Mouse (Mus musculus) urinary bladder, postnatal 14 days (tissue): ENCODE data around the gene Mettl26.

ENCODE experiments used
- DNase-seq: peaks from one replicate; pipeline ENCODE4 v3.0.0; 2021; ENCODE audit warnings: low spot score

The Mettl26 gene

DNA sequence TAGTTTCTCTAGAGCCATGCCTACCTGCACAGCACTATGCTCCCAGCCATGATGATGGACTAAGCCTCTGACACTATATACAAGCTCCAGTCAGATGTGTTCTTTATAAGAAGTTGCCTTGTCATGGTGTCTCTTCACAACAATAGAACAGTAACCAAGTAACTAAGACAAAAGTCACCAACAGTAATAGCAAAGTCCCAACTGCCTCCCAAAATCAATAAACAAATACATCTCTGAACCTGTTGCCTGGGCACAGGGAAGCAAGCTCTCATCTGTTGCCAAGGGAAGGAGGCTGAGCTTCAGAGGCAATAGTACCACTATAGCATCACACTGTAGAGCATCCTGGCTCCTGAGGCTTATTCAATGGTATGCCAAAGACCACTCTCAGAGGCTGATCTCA, 11.9 kb downstream of the Mettl26 start:
- no peak for DNase-seq

DNA sequence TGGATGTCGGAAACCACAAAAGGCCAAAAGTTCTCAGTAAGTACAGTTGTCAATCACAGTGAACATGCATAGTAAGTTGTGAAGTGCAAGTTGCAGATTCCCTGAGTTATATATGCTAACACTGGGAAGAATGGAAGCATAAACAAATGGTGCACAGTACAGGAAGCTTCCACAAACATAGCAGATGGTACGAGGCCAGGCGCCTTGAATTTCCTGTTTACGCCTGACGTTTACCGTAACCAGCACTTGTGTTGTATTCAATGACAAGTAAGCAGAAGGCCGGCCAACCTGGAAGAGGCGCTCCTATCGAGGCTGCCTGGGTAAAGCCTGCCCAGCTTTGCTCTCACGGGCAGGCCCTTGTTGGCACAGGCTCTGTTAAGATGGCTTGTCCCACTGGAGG, 12.6 kb downstream of the Mettl26 start:
- DNase-seq, result no peak

DNA sequence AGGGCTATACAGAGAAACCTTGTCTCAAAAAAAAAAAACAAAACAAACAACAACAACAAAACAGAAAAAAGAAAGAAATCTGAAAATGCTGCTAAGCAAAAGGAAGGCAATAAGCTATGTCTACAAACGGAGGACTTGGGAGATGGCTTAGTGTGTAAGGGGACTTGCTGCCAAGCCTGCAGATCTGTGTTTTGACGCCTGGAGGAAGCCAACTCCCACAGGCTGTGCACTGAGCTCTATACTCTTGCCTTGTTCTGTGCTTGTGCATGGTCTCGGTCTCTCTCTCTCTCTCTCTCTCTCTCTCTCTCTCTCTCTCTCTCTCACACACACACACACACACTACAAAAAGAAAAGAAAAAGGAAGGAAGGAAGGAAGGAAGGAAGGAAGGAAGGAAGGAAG, 14.0 kb downstream of the Mettl26 start:
- no peak for DNase-seq

DNA sequence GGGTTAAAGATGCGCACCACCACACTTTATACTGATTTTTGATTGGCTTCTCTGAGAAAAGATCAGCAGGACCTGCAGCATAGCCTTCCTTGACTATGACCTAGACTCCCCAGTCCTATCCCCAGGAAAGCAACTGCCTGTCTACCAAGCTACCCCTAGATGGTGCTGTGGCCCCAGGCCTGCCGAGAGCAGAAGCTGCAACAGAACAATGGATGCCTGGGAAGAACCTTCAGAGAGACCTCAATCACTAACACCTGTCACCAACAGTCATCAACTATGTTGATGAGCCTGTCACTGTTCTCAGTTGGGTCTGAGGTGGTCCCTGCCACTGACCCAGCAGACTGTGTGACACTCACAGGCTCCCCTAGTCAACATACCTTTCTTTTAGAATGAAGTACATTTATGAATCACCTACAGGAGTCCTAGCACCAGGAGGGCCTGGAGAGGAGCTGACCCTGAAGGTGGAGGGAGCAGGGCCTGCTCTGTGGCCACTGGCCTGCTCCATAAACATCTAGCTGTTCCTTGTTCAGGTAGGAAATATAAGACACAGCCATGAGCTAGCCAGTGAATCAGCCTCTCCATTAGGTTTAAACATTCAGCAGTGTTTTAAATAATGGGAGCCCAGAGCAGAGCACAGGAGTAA, 19.2 kb downstream of the Mettl26 start:
- DNase-seq, result peak; percentile 63

DNA sequence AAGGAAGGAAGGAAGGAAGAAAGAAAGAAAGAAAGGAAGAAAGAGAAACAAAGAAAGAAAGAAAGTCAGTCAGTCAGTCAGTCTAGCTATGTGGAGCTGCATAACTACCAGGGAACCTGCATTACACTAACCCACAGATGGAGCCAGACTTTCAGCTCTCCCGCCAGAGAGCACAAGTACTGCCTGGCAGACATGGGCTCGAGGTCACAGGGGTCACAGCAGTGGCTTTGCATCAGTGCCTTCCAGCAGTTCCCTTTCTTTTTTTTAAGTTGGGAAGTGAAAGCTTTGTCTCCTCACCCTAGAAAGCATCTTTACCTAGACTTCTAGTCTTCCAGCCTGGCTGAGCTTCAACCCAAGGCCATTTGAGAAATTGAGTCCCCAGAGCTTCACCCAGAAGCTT, 20.5 kb downstream of the Mettl26 start:
- no peak for DNase-seq

DNA sequence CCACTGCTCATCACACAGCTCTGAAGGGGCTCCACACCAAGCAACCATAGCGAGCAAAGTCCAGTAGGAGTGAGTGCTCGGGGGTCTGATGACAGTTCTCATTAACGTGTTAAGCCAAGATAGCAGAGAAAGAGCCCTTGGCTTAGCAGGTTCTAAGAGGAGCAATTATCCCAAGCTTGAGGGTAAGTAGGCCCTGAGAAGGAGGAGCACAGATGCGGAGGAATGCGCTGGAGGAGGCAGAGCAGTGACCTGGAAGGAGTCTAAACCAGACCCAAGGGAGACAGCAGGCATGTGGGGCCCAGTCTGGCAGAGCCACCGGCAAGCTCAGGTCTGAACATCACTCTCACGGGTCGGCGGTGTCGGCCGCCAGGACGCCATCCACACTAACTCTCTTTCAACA, 21.0 kb downstream of the Mettl26 start:
- no peak for DNase-seq

DNA sequence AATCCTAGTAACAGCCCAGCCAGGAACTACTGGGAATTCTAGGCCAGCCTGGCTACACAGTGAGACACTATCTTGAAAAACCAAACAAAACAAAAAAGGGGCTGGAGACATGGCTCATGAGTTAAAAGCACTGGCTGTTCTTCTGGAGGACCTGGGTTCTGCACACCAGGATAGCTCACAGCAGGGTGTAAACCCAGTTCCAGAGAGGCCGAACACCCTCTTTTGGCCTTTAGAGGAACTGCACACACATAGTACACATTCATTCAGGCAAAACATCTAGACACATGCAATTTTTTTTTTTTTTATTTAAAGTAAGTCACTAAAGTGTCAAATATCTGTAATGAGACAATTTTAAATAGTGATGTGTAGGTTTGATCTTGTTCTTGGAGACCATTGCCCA, 25.3 kb downstream of the Mettl26 start:
- DNase-seq, result no peak

DNA sequence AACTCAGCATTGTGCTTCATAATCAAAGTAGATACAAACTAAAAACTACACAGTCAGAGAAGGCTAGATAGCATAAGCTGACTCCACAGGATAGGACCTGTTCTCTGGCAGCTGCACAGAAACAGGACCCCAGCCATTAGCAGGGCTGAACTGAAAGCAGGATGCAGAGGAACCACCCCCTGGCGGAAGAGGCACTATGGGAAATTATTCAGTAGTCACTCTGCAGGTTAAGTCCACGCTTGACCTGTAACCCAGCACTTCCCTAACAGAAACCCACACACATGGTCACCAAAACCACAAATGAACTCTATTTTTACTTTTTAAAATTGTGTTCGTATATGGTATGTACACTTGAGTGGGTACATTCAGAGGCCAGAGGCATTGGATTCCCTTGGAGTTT, 28.2 kb downstream of the Mettl26 start:
- DNase-seq, result no peak

DNA sequence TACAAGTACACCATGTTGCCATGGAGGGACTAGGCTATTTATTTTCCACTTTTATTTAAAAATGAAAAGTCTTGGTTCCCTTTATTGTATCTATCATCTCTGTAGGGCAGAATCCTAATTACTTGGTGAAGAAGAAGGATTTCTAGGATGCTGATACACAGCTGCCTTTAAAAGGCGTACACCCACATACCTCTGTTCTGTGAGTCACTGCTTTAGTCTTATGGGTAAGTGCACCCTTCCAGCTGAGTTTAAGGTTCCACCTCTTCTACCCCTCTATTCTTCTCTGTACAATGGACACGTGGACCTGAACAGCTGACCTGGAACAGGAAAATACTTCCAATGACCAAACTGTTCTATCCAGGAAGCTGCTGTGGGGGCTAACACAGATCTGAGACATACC, 32.8 kb downstream of the Mettl26 start:
- no peak for DNase-seq

DNA sequence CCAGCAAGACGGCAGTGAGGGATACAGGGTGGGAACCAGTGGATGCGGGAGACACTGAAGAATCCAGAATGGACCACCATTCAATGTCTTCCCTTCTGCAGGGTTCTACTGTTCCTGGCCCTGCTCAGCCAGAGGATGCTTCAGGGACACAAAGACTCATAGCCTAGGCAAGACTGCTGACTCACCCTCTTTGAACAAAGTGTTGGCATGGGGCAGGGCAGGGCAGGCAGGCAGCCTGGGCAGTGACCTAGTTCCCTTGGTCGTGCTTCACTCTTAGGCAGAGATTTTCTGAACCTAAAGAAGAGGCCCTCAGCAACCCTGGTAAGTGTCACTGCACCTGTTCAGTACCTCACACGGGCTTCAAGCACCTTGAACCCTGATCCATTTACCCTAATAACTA, 36.9 kb downstream of the Mettl26 start:
- no peak for DNase-seq

DNA sequence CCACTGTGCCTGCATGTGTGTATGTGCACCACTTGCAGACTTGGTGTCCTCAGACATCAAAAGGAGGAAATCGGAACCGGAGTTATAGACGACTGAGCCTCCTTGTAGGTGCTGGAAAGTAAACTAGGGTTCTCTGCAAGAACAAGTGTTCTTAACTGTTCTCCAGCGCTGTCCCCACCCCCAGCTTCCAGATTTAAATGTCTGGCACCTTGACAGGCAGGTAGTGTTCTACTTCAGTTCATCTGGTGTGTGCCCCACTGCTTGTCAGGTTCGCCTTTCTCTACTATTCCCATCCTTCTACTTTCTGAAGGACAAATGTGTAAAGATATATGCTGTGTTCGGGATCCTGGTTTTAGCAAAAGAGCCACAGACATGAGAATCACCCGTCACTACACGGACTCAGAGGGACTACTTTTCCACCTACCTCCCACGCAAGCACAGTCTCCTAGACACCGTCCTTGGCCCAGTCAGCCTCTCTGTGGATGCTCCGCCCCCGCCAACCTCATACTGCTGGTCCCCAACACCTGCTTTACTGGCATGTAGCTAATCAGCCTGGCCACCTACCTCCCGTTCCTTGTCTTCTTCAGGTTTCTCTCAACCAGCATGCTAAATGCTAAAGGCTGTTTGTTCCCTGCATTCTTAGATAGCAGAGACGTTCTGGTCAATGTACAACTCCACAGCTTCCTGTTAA, 38.5 kb downstream of the Mettl26 start:
- no peak for DNase-seq

DNA sequence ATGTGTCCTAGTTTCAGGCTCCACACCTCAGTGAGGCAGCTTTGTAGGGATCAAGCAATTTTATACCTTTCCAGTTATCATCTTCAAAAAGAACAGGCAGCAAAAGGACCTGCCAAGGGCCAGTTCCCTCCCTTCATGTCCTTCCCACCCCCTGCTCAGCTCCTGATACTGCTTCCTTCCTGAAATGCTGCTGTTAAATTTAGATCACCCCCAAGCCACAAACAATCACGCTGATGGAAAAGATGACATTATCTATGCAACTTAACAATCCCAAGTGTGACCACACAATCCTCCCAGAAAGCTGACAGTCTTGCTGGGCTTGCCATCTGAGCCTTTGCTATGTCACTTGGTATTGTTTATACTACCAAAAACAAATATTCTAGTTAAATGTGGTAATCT, 39.0 kb downstream of the Mettl26 start:
- DNase-seq, result no peak

DNA sequence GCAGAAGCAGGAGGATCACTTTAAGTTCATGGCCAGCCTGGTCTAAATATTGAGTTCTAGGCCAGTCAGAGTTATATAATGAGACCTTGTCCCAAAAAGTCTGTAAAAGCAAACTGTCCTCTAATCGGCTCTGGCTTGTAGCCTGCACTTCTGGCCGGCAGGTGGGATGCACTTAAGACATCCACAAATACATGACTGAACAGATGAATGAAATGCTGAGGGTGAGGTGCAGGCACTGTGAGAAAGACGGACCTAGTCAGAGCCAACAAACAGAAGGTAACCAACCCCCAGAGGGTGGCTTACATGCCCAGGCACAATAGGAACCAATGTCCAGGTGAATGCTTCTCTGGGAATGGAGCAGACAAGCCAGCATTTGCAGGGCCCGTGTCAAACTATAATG, 39.4 kb downstream of the Mettl26 start:
- no peak for DNase-seq

DNA sequence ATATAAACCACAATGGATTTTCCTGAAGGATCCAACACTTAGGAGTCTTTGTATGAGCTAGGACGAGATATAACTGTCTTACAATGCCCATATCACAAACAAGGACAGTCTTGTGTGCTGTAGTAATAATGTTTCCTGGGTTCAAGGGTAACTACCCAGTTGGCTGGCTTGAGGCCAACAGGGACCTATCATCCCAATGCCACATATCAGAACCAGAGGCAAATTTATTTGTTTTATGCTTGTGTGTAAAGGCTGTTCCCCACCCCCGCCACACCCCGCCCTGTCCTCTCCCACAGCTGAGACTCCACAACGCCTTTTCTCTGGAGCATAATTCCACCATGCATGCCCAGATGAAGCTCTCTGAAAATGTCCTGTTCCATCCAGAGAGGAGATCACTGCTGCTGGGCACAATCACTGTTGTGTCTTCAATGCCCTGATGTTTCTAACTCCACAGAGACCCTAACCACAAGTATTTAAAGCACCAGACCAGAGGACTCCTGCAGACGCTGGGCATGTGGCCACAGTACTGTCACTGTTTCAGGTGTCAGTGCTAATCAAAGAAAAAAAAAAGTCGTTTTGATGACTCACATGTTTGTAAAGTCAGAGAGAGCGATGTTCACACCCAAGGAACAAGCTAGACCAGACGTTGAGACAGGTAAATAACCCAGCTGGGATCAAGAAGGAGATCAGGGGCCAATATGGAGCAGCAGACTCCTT, 42.2 kb downstream of the Mettl26 start:
- peak; percentile 21 for DNase-seq

DNA sequence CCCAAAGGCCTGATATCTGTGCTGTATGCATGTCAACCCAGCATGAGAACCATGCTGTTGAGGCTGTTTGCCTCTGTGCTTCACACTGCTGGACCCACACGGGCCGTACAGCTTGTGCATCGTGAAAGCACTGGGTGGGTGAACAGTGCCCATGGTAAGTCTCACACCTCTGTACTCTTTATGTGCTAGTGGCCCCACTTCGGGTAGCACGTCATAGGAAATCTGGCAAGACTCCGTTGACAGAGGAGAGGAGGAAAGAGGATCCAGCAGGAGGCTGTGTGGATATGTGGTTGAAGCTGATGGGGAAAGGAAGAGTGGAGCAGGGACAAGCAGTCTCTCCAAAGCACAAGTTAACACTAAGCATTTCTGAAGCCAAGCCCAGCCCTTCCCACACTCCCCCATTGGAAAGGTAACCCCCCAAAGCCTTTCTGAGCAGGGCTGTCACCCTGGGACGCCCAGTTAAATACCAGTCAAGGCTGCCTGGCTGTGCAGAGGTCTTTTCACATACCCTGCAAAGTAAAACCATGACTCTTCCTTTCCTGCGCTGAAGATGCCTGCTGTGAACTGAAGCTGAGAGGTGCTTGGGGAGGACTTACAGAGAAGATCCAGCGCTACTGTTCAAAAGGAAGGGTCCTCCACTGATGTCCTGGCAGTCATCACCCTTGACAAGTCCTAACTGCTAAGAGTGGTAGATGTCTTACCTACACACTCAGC, 43.3 kb downstream of the Mettl26 start:
- no peak for DNase-seq

DNA sequence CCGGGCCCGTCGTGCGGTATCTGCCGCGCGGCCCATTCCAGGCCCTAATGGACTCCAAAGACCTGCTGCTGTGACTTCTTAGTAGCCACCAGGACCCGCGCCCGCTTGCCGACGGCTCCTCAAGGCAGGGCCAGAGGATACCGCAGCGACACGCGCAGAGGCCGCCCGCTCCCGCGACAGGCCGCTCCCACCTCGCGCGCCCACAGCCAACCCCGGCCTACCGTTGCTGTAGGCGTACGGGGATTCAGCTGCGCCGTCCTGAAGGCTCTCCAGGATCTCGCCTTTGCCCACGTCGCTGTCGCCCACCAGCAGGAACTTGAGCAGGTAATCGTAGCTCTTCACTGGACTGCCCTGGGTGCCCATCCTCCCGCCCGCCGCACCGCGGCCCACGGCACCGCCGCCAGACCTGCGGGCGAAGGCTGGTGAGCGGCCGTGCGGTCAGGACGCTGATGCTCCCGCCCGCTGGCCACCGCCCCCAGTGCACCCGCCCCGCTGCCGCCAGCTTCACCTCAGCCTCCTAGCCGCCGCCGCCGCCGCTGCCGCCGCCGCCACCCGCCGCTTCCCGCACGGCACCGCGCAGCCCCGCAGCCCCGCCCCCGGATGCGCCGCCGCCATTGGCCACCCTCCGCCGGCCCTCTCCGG, 44.4 kb downstream of the Mettl26 start, which contains the start of gene Rab40c:
Rab40c (minus strand) TSS at position 584 of the 642 bp plus-strand sequence.
- DNase-seq, result peak; percentile 46

DNA sequence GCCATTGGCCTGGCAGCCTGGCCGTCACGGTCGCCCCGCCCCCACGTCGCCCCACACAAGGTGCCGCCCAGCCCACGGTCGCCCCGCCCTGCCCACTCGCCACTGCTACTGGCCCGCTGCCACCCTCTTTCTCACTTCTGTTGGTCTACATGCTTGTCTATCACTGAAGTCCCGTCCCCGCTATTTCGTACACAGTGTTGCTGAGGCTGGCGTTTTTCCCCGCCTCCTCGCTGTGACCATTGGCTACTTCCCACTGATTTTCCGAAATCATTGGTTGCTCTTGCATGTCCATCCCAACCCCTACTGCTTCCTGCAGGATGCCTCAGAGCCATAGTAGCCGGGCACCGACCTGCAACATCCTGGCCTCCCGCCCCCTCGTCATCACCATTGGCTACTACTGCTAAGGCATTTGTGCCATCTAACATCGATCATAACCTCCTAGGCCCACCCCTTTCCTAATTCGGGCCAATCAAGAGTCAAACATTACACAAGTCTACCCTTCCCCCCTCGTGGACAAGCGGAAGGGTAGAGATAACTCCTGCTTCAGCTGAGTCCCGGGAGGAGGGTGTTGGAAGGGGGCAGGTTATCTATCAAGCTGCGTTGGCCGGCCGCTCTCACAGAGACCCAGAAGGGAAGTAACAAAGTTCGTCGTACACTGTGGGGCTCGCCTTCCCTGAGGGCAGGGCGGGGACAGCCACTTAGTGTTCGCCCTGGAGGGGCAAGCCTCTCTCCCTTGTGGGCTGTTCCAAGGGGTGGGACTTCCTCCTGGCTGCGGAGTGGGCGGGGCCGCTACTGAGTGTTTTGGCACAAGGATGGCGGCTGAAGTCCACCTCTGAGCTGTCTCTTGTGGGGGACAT, 45.1 kb downstream of the Mettl26 start:
- DNase-seq, result peak; percentile 100

DNA sequence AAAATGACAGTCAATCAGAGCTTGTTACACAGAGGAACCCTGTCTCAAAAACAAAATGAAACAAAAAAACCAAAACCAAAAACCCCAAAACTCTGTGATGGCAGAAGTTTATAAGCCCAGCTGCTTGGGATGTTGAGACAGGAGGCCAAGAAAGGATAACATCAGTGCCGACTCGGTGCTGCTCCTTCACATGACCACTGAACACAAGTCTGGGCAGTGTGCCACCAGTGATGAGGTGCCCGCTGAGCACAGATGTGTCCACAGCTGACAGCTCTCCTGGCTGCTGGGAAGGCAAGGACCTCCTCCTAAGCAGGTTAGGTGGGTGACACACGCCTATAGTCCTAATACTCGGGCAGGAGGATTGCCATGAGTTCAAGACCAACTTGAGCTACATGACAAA, 47.2 kb downstream of the Mettl26 start:
- DNase-seq, result no peak

DNA sequence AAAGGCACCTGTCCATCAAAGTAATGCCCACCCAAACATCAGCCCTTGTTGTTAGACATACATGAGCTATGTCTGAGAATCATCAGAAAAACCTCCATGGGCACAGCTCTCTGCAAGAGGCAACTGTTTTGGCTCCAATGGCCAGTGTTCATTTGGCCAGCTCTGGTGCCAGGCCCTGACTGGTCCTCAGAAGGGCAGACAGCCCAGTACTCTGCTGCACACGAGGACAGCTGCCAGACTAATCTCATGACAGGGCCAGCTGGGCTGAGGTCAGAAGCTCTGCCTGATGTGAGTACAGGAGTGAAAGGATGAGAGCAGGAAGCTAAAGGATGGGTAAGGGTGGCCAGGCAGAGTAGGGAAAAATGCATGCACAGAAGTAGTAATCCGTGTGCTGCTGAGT, 50.5 kb downstream of the Mettl26 start:
- no peak for DNase-seq
